Mouse (Mus musculus) heart, postnatal 0 days (tissue): ENCODE results near the gene Mybpc3. TPM values are rescaled to one million over a fixed set of nuclear protein-coding genes. Genes with fewer than 3 reads are reported as not detected.

Source experiments
- ATAC-seq: fragments of 200-750 bp; cut with Nextera tagmentation; 2 replicates; pipeline ENCODE4 v1.8.0; 2017; ENCODE audit warnings: low read depth, moderate number of reproducible peaks, moderate library complexity; ENCODE audit not compliant: insufficient read depth
- DNase-seq: peaks from one replicate; pipeline ENCODE4 v3.0.0-alpha.2; 2016; ENCODE audit warnings: low spot score
- H3K27ac ChIP-seq: fragments of 300-500 bp; sonication (generic); 2 replicates; pipeline ENCODE4 v1.5.1; 2014; ENCODE audit warnings: low read depth, mild to moderate bottlenecking
- H3K27me3 ChIP-seq: fragments of 300-500 bp; sonication (generic); 2 replicates; pipeline ENCODE4 v1.6.1; 2014; ENCODE audit warnings: low read length, mixed read lengths; ENCODE audit not compliant: control insufficient read depth, insufficient read depth
- H3K36me3 ChIP-seq: fragments of 300-500 bp; sonication (generic); replicated peaks from 2 replicates; pipeline ENCODE4 v1.6.1; 2014; ENCODE audit warnings: low read length, mixed read lengths; ENCODE audit not compliant: control insufficient read depth, insufficient read depth
- H3K4me1 ChIP-seq: fragments of 300-500 bp; sonication (generic); 2 replicates; pipeline ENCODE4 v1.6.1; 2014; ENCODE audit warnings: antibody characterized with exemption; ENCODE audit not compliant: control insufficient read depth, insufficient read depth
- H3K4me2 ChIP-seq: fragments of 300-500 bp; sonication (generic); 2 replicates; pipeline ENCODE4 v1.6.1; 2014; ENCODE audit warnings: low read depth, mild to moderate bottlenecking, low read length, moderate library complexity
- H3K4me3 ChIP-seq: fragments of 300-500 bp; sonication (generic); 2 replicates; pipeline ENCODE4 v1.5.1; 2014; ENCODE audit warnings: low read depth, low read length
- H3K9ac ChIP-seq: fragments of 300-500 bp; sonication (generic); replicated peaks from 2 replicates; pipeline ENCODE4 v1.6.1; 2014; ENCODE audit warnings: low read depth, low read length, mixed read lengths
- H3K9me3 ChIP-seq: fragments of 300-500 bp; sonication (generic); replicated peaks from 2 replicates; pipeline ENCODE4 v1.6.1; 2016; ENCODE audit warnings: low read length; ENCODE audit not compliant: control insufficient read depth
- CTCF ChIP-seq: IDR thresholded peaks from 2 replicates; pipeline ENCODE4 v1.5.1; 2016; ENCODE audit warnings: antibody characterized with exemption, control low read depth, low read depth
- EP300 ChIP-seq: IDR thresholded peaks from 2 replicates; pipeline ENCODE4 v1.6.1; 2016; ENCODE audit warnings: antibody characterized with exemption, low read depth
- WGBS: fragments of 180-500 bp; shearing (Covaris S2); extraction: QIAGEN DNeasy Blood & Tissue Kit; methylation state at CpG from one replicate; pipeline ENCODE4 v1.1.7; 2014; 5-methylcytosine and 5-hydroxymethylcytosine counted together
- polyA plus RNA-seq: library from polyadenylated mRNA; unstranded; fragments of >200 nt; fragmentation: Nextera tagmentation; extraction: Ambion mirVana; gene quantifications from 2 replicates; pipeline ENCODE4 v1.2.1, GENCODE M21; 2015
- total RNA-seq: library from RNA; depleted of rRNA; stranded (reverse); fragments of >200 nt; gene quantifications from 2 replicates; pipeline ENCODE4 v1.2.3, GENCODE M21; 2014; ENCODE audit warnings: low replicate concordance

The Mybpc3 gene
- total and polyA plus RNA-seq, 2 experiments from 2014 or later, result 1,207 to 2,313 TPM

GRCm38 (mm10) chr2:91113852-91114251, 4.1 kb upstream of the Mybpc3 start:
- no peak for TF ChIP-seq EP300
- no peak for TF ChIP-seq CTCF
- H3K9ac ChIP-seq, result no peak overlapping the region
- no peak overlapping the region for H3K4me3 ChIP-seq
- H3K27me3 ChIP-seq, result no peaks in the 10 kb centered on the region
- ATAC-seq, result no peak
- 74% methylated on average over 6 of the region's 6 CpGs for WGBS
- H3K4me2 ChIP-seq, result no peak overlapping the region
- no peak overlapping the region for H3K27ac ChIP-seq
- DNase-seq, result no peak
- H3K4me1 ChIP-seq, result peaks cover 11% of the 10 kb centered on the region; the same call in 1 of the 2 replicates
- no peaks in the 10 kb centered on the region for H3K36me3 ChIP-seq
- H3K9me3 ChIP-seq, result no peaks in the 10 kb centered on the region

- Histone ChIP-seq H3K36me3 (0 out of 2 replicates have a peak, but pooled peaks cover under 1% of the 10 kb centered on the region), H3K4me3 (peak overlapping the region; percentile 44), H3K27me3 (no peaks in the 10 kb centered on the region), H3K9ac (peak overlapping the region; percentile 52; the same call in 1 of the 2 replicates), H3K9me3 (no peaks in the 10 kb centered on the region), H3K27ac (peak overlapping the region; percentile 33), H3K4me2 (peak overlapping the region; percentile 80), H3K4me1 (peaks cover 11% of the 10 kb centered on the region; the same call in 1 of the 2 replicates)
- peak; percentile 28; the same call in 1 of the 2 replicates for TF ChIP-seq EP300
- peak; percentile 100 for TF ChIP-seq CTCF
- WGBS, result 8% methylated on average over 41 of the region's 42 CpGs
- ATAC-seq (peak; percentile 26), DNase-seq (peak; percentile 93)
These were observed 3.0 kb upstream of the Mybpc3 start for GRCm38 (mm10) chr2:91114781-91115577.

GRCm38 (mm10) chr2:91115578-91115970, 2.4 kb upstream of the Mybpc3 start:
- Histone ChIP-seq H3K4me3 (peak overlapping the region; percentile 44), H3K9ac (peak overlapping the region; percentile 52; the same call in 1 of the 2 replicates), H3K27ac (peak overlapping the region; percentile 33), H3K36me3 (0 out of 2 replicates have a peak, but pooled peaks cover 6% of the 10 kb centered on the region), H3K27me3 (no peaks in the 10 kb centered on the region), H3K4me2 (peak overlapping the region; percentile 80), H3K4me1 (peaks cover 11% of the 10 kb centered on the region; the same call in 1 of the 2 replicates), H3K9me3 (no peaks in the 10 kb centered on the region)
- TF ChIP-seq CTCF, result no peak
- no peak for TF ChIP-seq EP300
- WGBS, result 27% methylated on average over 12 of the region's 12 CpGs
- no peak for DNase-seq
- ATAC-seq, result no peak

- DNase-seq, result no peak
- Histone ChIP-seq H3K27ac (peak overlapping the region; percentile 98), H3K4me2 (peak overlapping the region; percentile 79), H3K4me1 (peaks cover 16% of the 10 kb centered on the region; the same call in 1 of the 2 replicates), H3K36me3 (peaks cover 19% of the 10 kb centered on the region), H3K9ac (no peak overlapping the region), H3K9me3 (no peaks in the 10 kb centered on the region), H3K27me3 (no peaks in the 10 kb centered on the region), H3K4me3 (no peak overlapping the region)
- WGBS, result 27% methylated on average over 5 of the region's 5 CpGs
- ATAC-seq, result no peak
- TF ChIP-seq EP300, result no peak
- TF ChIP-seq CTCF, result no peak
These were observed 1.1 kb upstream of the Mybpc3 start for GRCm38 (mm10) chr2:91116842-91117241.

- DNase-seq, result peak; percentile 92
- Histone ChIP-seq H3K4me1 (peaks cover 20% of the 10 kb centered on the region; the same call in 1 of the 2 replicates), H3K4me2 (peak overlapping the region; percentile 79), H3K27ac (peak overlapping the region; percentile 98), H3K9me3 (no peaks in the 10 kb centered on the region), H3K36me3 (peaks cover 37% of the 10 kb centered on the region), H3K27me3 (no peaks in the 10 kb centered on the region), H3K9ac (peak overlapping the region; percentile 88), H3K4me3 (peak overlapping the region; percentile 65)
- WGBS, result 25% methylated on average over 1 of the region's 1 CpGs
- TF ChIP-seq EP300, result no peak; the same call in 1 of the 2 replicates
- no peak for TF ChIP-seq CTCF
- peak; percentile 77 for ATAC-seq
These were observed 703 bp downstream of the Mybpc3 start for GRCm38 (mm10) chr2:91118647-91119046.
